Mouse (Mus musculus): ENCODE measurements around the gene Cacna1a. TPM values are rescaled to one million over a fixed set of nuclear protein-coding genes. Genes with fewer than 3 reads are reported as not detected.
"Not testable (repeated sequence)": the region's sequence is repeated elsewhere in the genome, so short reads cannot be mapped to it uniquely, and the experiment has no call there.

The Cacna1a gene
- total RNA-seq, 2 experiments from 2014 or later: 288 to 326 TPM

GRCm38 (mm10) chr8:84662581-84663065 is 274.4 kb downstream of the Cacna1a start, which contains the start of gene Ier2:
Ier2 (minus strand) TSS chr8:84662852.
- intact Hi-C loops (cut with DNase I): no loop called here
- DNase-seq (ENCODE audit: low spot score in 2 of 2): peak; percentile 95 to 96

GRCm38 (mm10) chr8:84663483-84664327 is 275.5 kb downstream of the Cacna1a start:
- peak; percentile 97 to 98 for DNase-seq (ENCODE audit: low spot score in 2 of 2)
- intact Hi-C loops (cut with DNase I): no loop called here

- intact Hi-C loops (cut with DNase I): no loop called here
- peak; percentile 83 to 85 for DNase-seq (ENCODE audit: low spot score in 2 of 2)
These were observed 276.5 kb downstream of the Cacna1a start for GRCm38 (mm10) chr8:84664566-84665384.

GRCm38 (mm10) chr8:84665385-84665893 is 277.2 kb downstream of the Cacna1a start:
- DNase-seq (ENCODE audit: low spot score in 2 of 2): no peak
- intact Hi-C loops (cut with DNase I): no loop called here

GRCm38 (mm10) chr8:84668081-84668480 is 279.8 kb downstream of the Cacna1a start:
- no peak for DNase-seq (ENCODE audit: low spot score in 2 of 2)

GRCm38 (mm10) chr8:84668731-84669485 is 280.7 kb downstream of the Cacna1a start:
- no peak for DNase-seq (ENCODE audit: low spot score in 2 of 2)
- intact Hi-C loops (cut with DNase I): no loop called here

More at GRCm38 (mm10) chr8:84668081-84668480, 279.8 kb downstream of the Cacna1a start:
- intact Hi-C loops (cut with DNase I): no loop called here

- DNase-seq (ENCODE audit: low spot score in 2 of 2); intact Hi-C loops (cut with DNase I): not testable (repeated sequence)
These were observed 282.2 kb downstream of the Cacna1a start for GRCm38 (mm10) chr8:84670295-84671006.

- DNase-seq (ENCODE audit: low spot score in 2 of 2): no peak
- intact Hi-C loops (cut with DNase I): no loop called here
These were observed 289.1 kb downstream of the Cacna1a start for GRCm38 (mm10) chr8:84677305-84677704.

GRCm38 (mm10) chr8:84681476-84681875 is 293.2 kb downstream of the Cacna1a start:
- intact Hi-C loops (cut with DNase I): no loop called here
- no peak for DNase-seq (ENCODE audit: low spot score in 2 of 2)

GRCm38 (mm10) chr8:84682257-84682656 is 294.0 kb downstream of the Cacna1a start:
- DNase-seq (ENCODE audit: low spot score in 2 of 2): no peak
- intact Hi-C loops (cut with DNase I): no loop called here

GRCm38 (mm10) chr8:84684537-84684936 is 296.3 kb downstream of the Cacna1a start:
- intact Hi-C loops (cut with DNase I): no loop called here
- DNase-seq (ENCODE audit: low spot score in 2 of 2): no peak

GRCm38 (mm10) chr8:84686191-84687002 is 298.2 kb downstream of the Cacna1a start, which contains the start of gene Trmt1:
Trmt1 (plus strand) TSS chr8:84686307.
- intact Hi-C loops (cut with DNase I): no loop called here
- peak in 1 of 2 experiments; percentile 47 for DNase-seq (ENCODE audit: low spot score in 2 of 2)

- DNase-seq (ENCODE audit: low spot score in 2 of 2): no peak
- intact Hi-C loops (cut with DNase I): no loop called here
These were observed 298.9 kb downstream of the Cacna1a start for GRCm38 (mm10) chr8:84687003-84687704.

GRCm38 (mm10) chr8:84687705-84688100 is 299.5 kb downstream of the Cacna1a start, which contains the start of gene Nacc1:
Nacc1 (minus strand) TSS chr8:84687862.
- intact Hi-C loops (cut with DNase I): no loop called here
- DNase-seq (ENCODE audit: low spot score in 2 of 2): peak; percentile 82 to 88

GRCm38 (mm10) chr8:84689091-84689915 is 301.1 kb downstream of the Cacna1a start:
- DNase-seq (ENCODE audit: low spot score in 2 of 2): peak; percentile 94 to 96
- intact Hi-C loops (cut with DNase I): no loop called here

All from left cerebral cortex, postnatal 14 days (tissue).